Mouse (Mus musculus) ovary, adult 2 months (tissue): ENCODE measurements around the gene Olfr1121. TPM values are rescaled to one million over a fixed set of nuclear protein-coding genes. Genes with fewer than 3 reads are reported as not detected.

Experiments
- polyA plus RNA-seq: library from polyadenylated mRNA; depleted of rRNA; stranded (reverse); fragments of >200 nt; gene quantifications from 2 replicates; pipeline ENCODE4 v1.2.3, GENCODE M21; 2012; rRNA removed

Olfr1121 gene
- not detected in 2 replicates for polyA plus RNA-seq

GRCm38 (mm10) chr2:87369595-87369994, at the start of gene Olfr1121:
Olfr1121 (plus strand) TSS chr2:87369895.

DNA sequence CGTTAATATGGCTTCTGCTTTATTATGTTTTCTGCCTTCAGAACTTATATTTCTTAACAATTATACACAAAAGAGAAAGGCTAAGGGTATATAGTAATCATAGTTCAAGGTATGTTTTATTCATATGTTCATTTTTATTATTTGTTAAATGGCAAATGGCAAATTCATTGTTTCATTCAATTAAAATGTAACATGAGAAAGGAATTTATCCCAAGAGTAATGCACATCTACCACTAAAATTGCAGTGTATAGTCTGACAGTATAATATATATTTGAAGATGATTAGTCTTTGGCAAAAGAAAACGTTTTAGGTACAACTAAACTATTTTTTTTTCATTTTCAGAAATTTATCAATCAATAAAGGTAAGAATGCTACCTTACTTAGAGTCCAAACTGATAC, 15.2 kb upstream of the Olfr1121 start, which contains the start of gene Olfr1120:
Gene Olfr1120 (plus strand): TSS at position 301 of the 400 bp plus-strand sequence.

DNA sequence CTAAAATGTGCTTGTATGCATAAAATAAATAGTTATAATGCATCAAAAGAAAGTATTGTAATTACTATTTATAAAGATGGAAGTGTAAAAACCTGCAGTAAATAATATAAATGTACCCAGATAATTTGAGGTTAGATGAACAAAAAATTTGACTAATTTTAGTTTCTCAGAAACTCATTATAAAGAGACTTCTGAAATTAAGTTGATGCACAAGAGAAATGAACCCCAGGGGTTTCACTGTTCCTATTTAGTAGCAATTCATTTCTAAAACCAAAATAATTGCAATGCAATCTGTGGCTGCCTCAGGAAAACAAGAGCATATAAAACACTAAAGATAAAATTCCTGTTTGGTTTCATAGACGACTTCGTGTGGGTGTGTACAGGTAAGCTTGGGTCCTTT, 15.9 kb downstream of the Olfr1121 start, which contains the start of gene Olfr1122:
Gene Olfr1122 (plus strand): TSS at position 301 of the 400 bp plus-strand sequence.

GRCm38 (mm10) chr2:87416335-87416734, 46.6 kb downstream of the Olfr1121 start, which contains the start of gene Olfr1123:
Olfr1123 (plus strand) TSS chr2:87416635.

Other genes starting within 250 kb of the Olfr1121 start
- gene Olfr1110, start 229.6 kb upstream of the Olfr1121 start, polyA plus RNA-seq = not detected in 2 replicates
- not detected in 2 replicates for gene Olfr1111, start 217.3 kb upstream of the Olfr1121 start, polyA plus RNA-seq
- gene Olfr1112, start 182.1 kb upstream of the Olfr1121 start, polyA plus RNA-seq = not detected in 2 replicates
- not detected in 2 replicates for gene Olfr1113, start 160.9 kb upstream of the Olfr1121 start, polyA plus RNA-seq
- not detected in 2 replicates for gene Olfr1115, start 121.9 kb upstream of the Olfr1121 start, polyA plus RNA-seq
- not detected in 2 replicates for gene Olfr1116, start 102.4 kb upstream of the Olfr1121 start, polyA plus RNA-seq
- gene Olfr1118, start 62.3 kb upstream of the Olfr1121 start, polyA plus RNA-seq = not detected in 2 replicates
- gene Olfr1120, start 15.1 kb upstream of the Olfr1121 start, polyA plus RNA-seq = not detected in 2 replicates
- gene Olfr1122, start 16.0 kb downstream of the Olfr1121 start, polyA plus RNA-seq = not detected in 2 replicates
- gene Olfr1123, start 46.7 kb downstream of the Olfr1121 start, polyA plus RNA-seq = not detected in 2 replicates
- gene Olfr1124, start 60.4 kb downstream of the Olfr1121 start, polyA plus RNA-seq = not detected in 2 replicates
- not detected in 2 replicates for gene Olfr1126, start 84.1 kb downstream of the Olfr1121 start, polyA plus RNA-seq
- not detected in 2 replicates for gene Pramel7, start 127.2 kb downstream of the Olfr1121 start, polyA plus RNA-seq
- gene Pramel6, start 136.7 kb downstream of the Olfr1121 start, polyA plus RNA-seq = not detected in 2 replicates
- not detected in 2 replicates for gene Olfr153, start 161.9 kb downstream of the Olfr1121 start, polyA plus RNA-seq
- not detected in 2 replicates for gene Olfr1128, start 175.6 kb downstream of the Olfr1121 start, polyA plus RNA-seq
- gene Olfr1129, start 204.0 kb downstream of the Olfr1121 start, polyA plus RNA-seq = not detected in 2 replicates
- not detected in 2 replicates for gene Olfr1130, start 236.3 kb downstream of the Olfr1121 start, polyA plus RNA-seq